Comparison of ENCODE assay signal across 8 mouse cellular contexts in the genomic region with DNA sequence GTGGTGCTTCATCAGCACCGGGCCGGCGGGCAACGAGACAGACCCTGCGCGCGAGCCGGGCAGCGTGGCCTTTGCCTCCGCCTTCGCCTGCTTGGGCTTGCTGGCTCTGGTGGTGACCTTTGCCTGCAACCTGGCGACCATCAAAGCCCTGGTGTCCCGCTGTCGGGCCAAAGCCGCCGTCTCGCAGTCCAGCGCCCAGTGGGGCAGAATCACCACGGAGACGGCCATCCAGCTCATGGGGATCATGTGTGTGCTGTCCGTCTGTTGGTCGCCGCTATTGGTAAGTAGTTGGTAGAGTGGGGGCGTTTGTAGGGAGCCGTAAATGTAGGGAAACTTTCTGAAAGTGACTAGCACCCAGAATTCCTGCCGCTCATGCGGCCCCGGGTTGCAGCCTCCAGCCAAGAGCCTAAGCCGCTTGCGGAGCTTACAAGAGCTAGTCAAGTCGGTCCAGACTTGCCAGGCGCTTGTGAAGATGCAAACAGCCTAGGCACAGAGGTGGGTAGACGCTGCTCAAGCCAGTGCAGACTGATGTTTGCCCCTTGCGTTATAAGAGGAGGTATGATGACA. TPM values are rescaled to one million over a fixed set of nuclear protein-coding genes. Genes with fewer than 3 reads are reported as not detected.
DNase-seq lines count a peak whose midpoint lies in the region; ATAC-seq and TF ChIP-seq lines count a peak whose summit lies in the region.

No protein-coding gene starts in this region.

- peaks cover 4% of the 10 kb centered on the region; the same call in 1 of the 2 replicates for H3K9me3 ChIP-seq in erythroblast, embryonic 14.5 days (ENCODE audit: control insufficient read depth, low read length)
- H3K9me3 ChIP-seq in hindbrain, embryonic 15.5 days: no peaks in the 10 kb centered on the region
- no peaks in the 10 kb centered on the region for H3K9me3 ChIP-seq in liver, embryonic 15.5 days (replicated peaks)

- no peak for DNase-seq in testis, postnatal 14 days (ENCODE audit: low spot score)
- DNase-seq in cerebellum, adult 11 months: no peak
- no peak for DNase-seq in Muller cell, postnatal 12 days (ENCODE audit: inconsistent ontology term)

- peaks cover 17% of the 10 kb centered on the region for H3K4me1 ChIP-seq in erythroblast, embryonic 14.5 days (ENCODE audit: control insufficient read depth)
- H3K4me1 ChIP-seq in testis, adult 2 months (ENCODE audit: control insufficient read depth, insufficient read depth, low read length): peaks cover 12% of the 10 kb centered on the region
- H3K4me1 ChIP-seq in hindbrain, embryonic 15.5 days (replicated peaks): peaks cover 15% of the 10 kb centered on the region
- H3K4me1 ChIP-seq in liver, embryonic 15.5 days (replicated peaks): peaks cover 14% of the 10 kb centered on the region

- 3% methylated on average over 34 of the region's 34 CpGs for WGBS in hindbrain, embryonic 15.5 days
- WGBS in liver, embryonic 15.5 days (ENCODE audit: insufficient replicate concordance): 2% methylated on average over 34 of the region's 34 CpGs

- no peak for TF ChIP-seq POLR2A in testis, adult 2 months (IDR thresholded peaks at IDR 0.05; ENCODE audit: control insufficient read depth, low read depth, low read length)

- TF ChIP-seq CTCF in testis, adult 2 months (IDR thresholded peaks at IDR 0.05; ENCODE audit: control insufficient read depth, insufficient read depth, insufficient replicate concordance, low read depth, low read length): no peak

- H3K36me3 ChIP-seq in erythroblast, embryonic 14.5 days (ENCODE audit: control insufficient read depth): no peaks in the 10 kb centered on the region
- H3K36me3 ChIP-seq in testis, adult 2 months (ENCODE audit: control insufficient read depth, insufficient read depth, low read length): no peaks in the 10 kb centered on the region
- no peaks in the 10 kb centered on the region for H3K36me3 ChIP-seq in hindbrain, embryonic 15.5 days
- no peaks in the 10 kb centered on the region for H3K36me3 ChIP-seq in liver, embryonic 15.5 days (replicated peaks)

- ATAC-seq in erythroblast, adult 5-6 weeks (replicated peaks; ENCODE audit: low FRiP score, poor library complexity, severe bottlenecking): no peak
- peak; percentile 40 for ATAC-seq in hindbrain, embryonic 15.5 days (ENCODE audit: low FRiP score, low read depth)
- ATAC-seq in liver, embryonic 15.5 days (ENCODE audit: insufficient read depth): no peak

- H3K27me3 ChIP-seq in erythroblast, embryonic 14.5 days (ENCODE audit: control insufficient read depth): peaks cover 35% of the 10 kb centered on the region
- no peaks in the 10 kb centered on the region for H3K27me3 ChIP-seq in testis, adult 2 months (ENCODE audit: control insufficient read depth, insufficient read depth, low read length)
- peaks cover 36% of the 10 kb centered on the region for H3K27me3 ChIP-seq in hindbrain, embryonic 15.5 days
- peaks cover 42% of the 10 kb centered on the region for H3K27me3 ChIP-seq in liver, embryonic 15.5 days

- peak overlapping the region; percentile 98 for H3K4me2 ChIP-seq in hindbrain, embryonic 15.5 days
- peak overlapping the region; percentile 72 for H3K4me2 ChIP-seq in liver, embryonic 15.5 days

- H3K9ac ChIP-seq in hindbrain, embryonic 15.5 days: peak overlapping the region; percentile 42
- H3K9ac ChIP-seq in liver, embryonic 15.5 days: no peak overlapping the region

- peak overlapping the region; percentile 50 for H3K4me3 ChIP-seq in erythroblast, embryonic 14.5 days (replicated peaks)
- H3K4me3 ChIP-seq in testis, adult 2 months (ENCODE audit: control insufficient read depth, low read depth, low read length): peak overlapping the region; percentile 32
- peak overlapping the region; percentile 58 for H3K4me3 ChIP-seq in hindbrain, embryonic 15.5 days
- peak overlapping the region; percentile 48 for H3K4me3 ChIP-seq in liver, embryonic 15.5 days (replicated peaks)

- H3K27ac ChIP-seq in testis, adult 2 months (ENCODE audit: control insufficient read depth, insufficient read depth, low read depth, low read length): no peak overlapping the region
- H3K27ac ChIP-seq in hindbrain, embryonic 15.5 days (replicated peaks): no peak overlapping the region
- H3K27ac ChIP-seq in liver, embryonic 15.5 days (replicated peaks): no peak overlapping the region

RNA-seq across cellular contexts. Expression of a gene that starts 1.0 kb away (rescaled TPM):
- 0.03 and 0.04 TPM in 2 replicates for polyA plus RNA-seq in erythroblast, embryonic 14.5 days (2012)
- 0.19 and 1.3 TPM in 2 replicates for total RNA-seq in erythroblast, adult 5-6 weeks (2015; ENCODE audit: low replicate concordance)
- 0.84 and 1.5 TPM in 2 replicates for total RNA-seq in erythroblast, adult 5-6 weeks (2017; ENCODE audit: low replicate concordance)
- polyA plus RNA-seq in testis, adult 2 months (2012; rRNA removed): 0.17 TPM in 1 of 2 replicates, not detected in the other
- polyA plus RNA-seq in hindbrain, embryonic 15.5 days (2015; fragmentation: Nextera tagmentation; extraction: Ambion mirVana): 6.1 and 7.6 TPM in 2 replicates
- polyA plus RNA-seq in liver, embryonic 15.5 days (2015; fragmentation: Nextera tagmentation; extraction: Ambion mirVana): 2.3 and 2.8 TPM in 2 replicates

RNA-seq across cellular contexts. Expression of a gene that starts 33.7 kb away (rescaled TPM):
- 0.67 and 1.3 TPM in 2 replicates for polyA plus RNA-seq in erythroblast, embryonic 14.5 days (2012)
- total RNA-seq in erythroblast, adult 5-6 weeks (2015; ENCODE audit: low replicate concordance): 23.4 and 33.0 TPM in 2 replicates
- total RNA-seq in erythroblast, adult 5-6 weeks (2017; ENCODE audit: low replicate concordance): 52.6 and 78.9 TPM in 2 replicates
- 13.7 and 16.0 TPM in 2 replicates for polyA plus RNA-seq in testis, adult 2 months (2012; rRNA removed)
- polyA plus RNA-seq in hindbrain, embryonic 15.5 days (2015; fragmentation: Nextera tagmentation; extraction: Ambion mirVana): 95.7 and 103 TPM in 2 replicates
- 33.4 and 38.5 TPM in 2 replicates for polyA plus RNA-seq in liver, embryonic 15.5 days (2015; fragmentation: Nextera tagmentation; extraction: Ambion mirVana)
